Mouse (Mus musculus) cerebellum, postnatal 4 days (tissue): Measurements from ENCODE around the gene 1700067P10Rik.
A peak's percentile ranks its signal among the peaks of the same experiment; 100 is the strongest.

Experiments used
- DNase-seq, 2 experiments: peaks; one replicate each; pipeline ENCODE4 v3.0.0; 2022; ENCODE audit warnings: low spot score in 2 of 2, mixed read lengths in 1 of 2

1700067P10Rik gene

GRCm38 (mm10) chr17:48095718-48096121 is 6.6 kb downstream of the 1700067P10Rik start:
- no peak for DNase-seq

- DNase-seq = no peak
Observed at GRCm38 (mm10) chr17:48096321-48096720, 7.2 kb downstream of the 1700067P10Rik start.

GRCm38 (mm10) chr17:48097011-48097742 is 8.1 kb downstream of the 1700067P10Rik start:
- peak in 1 of 2 experiments; percentile 45 for DNase-seq

- DNase-seq = no peak
Observed at GRCm38 (mm10) chr17:48097743-48098527, 8.8 kb downstream of the 1700067P10Rik start.

- DNase-seq = no peak
Observed at GRCm38 (mm10) chr17:48098528-48098890, 9.4 kb downstream of the 1700067P10Rik start.

GRCm38 (mm10) chr17:48099312-48099711 is 10.2 kb downstream of the 1700067P10Rik start:
- DNase-seq = no peak

GRCm38 (mm10) chr17:48100441-48101417 is 11.6 kb downstream of the 1700067P10Rik start:
- DNase-seq = peak; percentile 76 to 90

- no peak for DNase-seq
Observed at GRCm38 (mm10) chr17:48107333-48107732, 18.2 kb downstream of the 1700067P10Rik start.

GRCm38 (mm10) chr17:48107862-48108261 is 18.7 kb downstream of the 1700067P10Rik start:
- no peak for DNase-seq

GRCm38 (mm10) chr17:48108520-48108919 is 19.4 kb downstream of the 1700067P10Rik start:
- DNase-seq = no peak

- peak in 1 of 2 experiments; percentile 59 for DNase-seq
Observed at GRCm38 (mm10) chr17:48110547-48111287, 21.6 kb downstream of the 1700067P10Rik start.

- no peak for DNase-seq
Observed at GRCm38 (mm10) chr17:48118570-48118969, 29.5 kb downstream of the 1700067P10Rik start.

GRCm38 (mm10) chr17:48119656-48120055 is 30.5 kb downstream of the 1700067P10Rik start:
- DNase-seq = peak; percentile 71 to 86

GRCm38 (mm10) chr17:48120456-48120855 is 31.3 kb downstream of the 1700067P10Rik start:
- no peak for DNase-seq

GRCm38 (mm10) chr17:48132810-48133209 is 43.7 kb downstream of the 1700067P10Rik start:
- DNase-seq = no peak
